Mouse (Mus musculus): ENCODE results near the gene Isy1. TPM values are rescaled to one million over a fixed set of nuclear protein-coding genes. Genes with fewer than 3 reads are reported as not detected.

Isy1 gene
- polyA plus RNA-seq, 1 experiment from 2014 or later: 28.4 TPM

DNA sequence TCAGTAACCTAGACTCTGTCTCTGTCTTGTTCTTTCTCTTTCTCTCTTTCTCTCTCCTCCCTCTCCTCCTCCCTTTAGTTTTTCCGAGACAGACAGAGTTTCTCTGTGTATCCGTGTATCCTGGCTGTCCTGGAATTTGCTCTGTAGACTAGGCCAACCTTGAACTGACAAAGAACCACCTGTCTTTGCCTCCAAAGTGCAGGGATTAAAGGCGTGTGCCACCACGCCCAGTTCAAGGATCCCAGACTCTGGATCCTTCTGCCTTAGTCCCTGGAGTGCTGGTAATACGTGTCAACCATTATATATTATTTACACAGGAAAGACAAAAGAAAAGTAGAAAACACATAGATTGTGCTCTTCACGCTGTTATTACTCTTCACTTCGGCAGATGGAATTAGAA, 32.6 kb upstream of the Isy1 start:
- WGBS: 92% methylated on average over 7 of the region's 7 CpGs
- H3K4me1 ChIP-seq (replicated peaks): no peaks in the 10 kb centered on the region
- no peak for ATAC-seq (ENCODE audit: low FRiP score, low read depth)
- no peak overlapping the region for H3K4me2 ChIP-seq
- no peak overlapping the region for H3K27ac ChIP-seq (replicated peaks)
- H3K36me3 ChIP-seq: no peaks in the 10 kb centered on the region
- H3K9ac ChIP-seq: no peak overlapping the region
- no peaks in the 10 kb centered on the region for H3K27me3 ChIP-seq
- H3K9me3 ChIP-seq: no peaks in the 10 kb centered on the region
- no peak overlapping the region for H3K4me3 ChIP-seq

DNA sequence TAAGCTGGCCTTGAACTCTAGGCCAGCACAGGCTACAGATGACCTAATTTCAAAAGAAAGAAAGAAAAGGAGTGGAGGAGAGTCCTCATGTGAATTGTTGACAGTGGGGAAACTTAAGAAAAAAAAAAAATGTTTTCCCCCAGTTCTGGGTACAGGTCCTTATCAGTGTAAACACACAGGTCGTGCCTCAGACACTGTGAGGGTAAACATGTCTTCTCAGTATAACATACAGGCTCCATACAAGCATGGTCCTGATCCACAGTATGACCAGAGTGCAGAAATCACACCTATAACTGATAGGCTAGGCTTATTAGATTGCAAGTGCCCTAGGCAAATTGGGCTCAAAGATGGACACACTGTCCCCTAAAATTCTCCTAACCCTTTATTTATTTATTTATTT, 31.8 kb upstream of the Isy1 start:
- H3K9me3 ChIP-seq: no peaks in the 10 kb centered on the region
- no peak overlapping the region for H3K4me3 ChIP-seq
- WGBS: 72% methylated on average over 1 of the region's 1 CpGs
- no peak for ATAC-seq (ENCODE audit: low FRiP score, low read depth)
- no peaks in the 10 kb centered on the region for H3K27me3 ChIP-seq
- H3K4me1 ChIP-seq (replicated peaks): no peaks in the 10 kb centered on the region
- no peak overlapping the region for H3K4me2 ChIP-seq
- H3K27ac ChIP-seq (replicated peaks): no peak overlapping the region
- no peaks in the 10 kb centered on the region for H3K36me3 ChIP-seq
- H3K9ac ChIP-seq: no peak overlapping the region

DNA sequence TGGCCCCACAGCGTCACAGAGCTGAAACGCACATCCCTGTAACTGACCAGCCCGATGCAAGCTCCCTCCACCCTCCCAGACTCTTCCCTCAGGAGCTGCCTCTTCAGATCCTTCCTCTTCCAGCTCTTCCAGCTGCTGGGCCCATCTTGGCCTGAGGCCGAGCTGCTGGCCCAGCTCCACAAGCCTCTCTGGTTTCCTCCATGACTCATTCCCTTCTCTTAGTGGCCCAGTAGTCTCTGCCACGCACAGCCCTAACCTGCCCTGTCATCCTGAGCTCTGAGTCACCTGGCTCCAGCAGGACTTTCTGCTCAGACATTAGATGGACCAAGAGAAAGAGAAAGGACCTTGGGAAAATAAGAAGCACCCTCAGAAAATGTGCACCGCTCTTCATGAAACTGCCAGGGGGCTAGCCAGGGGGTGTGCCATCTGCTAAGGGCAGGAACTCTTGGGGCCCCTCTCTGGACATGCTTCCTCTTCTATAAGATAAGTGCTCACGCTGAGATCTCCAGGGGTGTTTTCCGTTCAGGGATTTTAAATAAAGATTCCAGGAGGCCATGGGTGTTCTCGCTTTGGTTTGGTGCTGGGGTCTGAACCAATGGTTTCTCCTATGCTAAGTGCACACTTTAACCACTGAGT, 30.4 kb upstream of the Isy1 start:
- no peaks in the 10 kb centered on the region for H3K27me3 ChIP-seq
- H3K9me3 ChIP-seq: no peaks in the 10 kb centered on the region
- ATAC-seq (ENCODE audit: low FRiP score, low read depth): no peak
- 79% methylated on average over 9 of the region's 9 CpGs for WGBS
- H3K9ac ChIP-seq: no peak overlapping the region
- no peak overlapping the region for H3K4me2 ChIP-seq
- H3K4me1 ChIP-seq (replicated peaks): no peaks in the 10 kb centered on the region
- H3K27ac ChIP-seq (replicated peaks): no peak overlapping the region
- H3K4me3 ChIP-seq: no peak overlapping the region
- no peaks in the 10 kb centered on the region for H3K36me3 ChIP-seq

DNA sequence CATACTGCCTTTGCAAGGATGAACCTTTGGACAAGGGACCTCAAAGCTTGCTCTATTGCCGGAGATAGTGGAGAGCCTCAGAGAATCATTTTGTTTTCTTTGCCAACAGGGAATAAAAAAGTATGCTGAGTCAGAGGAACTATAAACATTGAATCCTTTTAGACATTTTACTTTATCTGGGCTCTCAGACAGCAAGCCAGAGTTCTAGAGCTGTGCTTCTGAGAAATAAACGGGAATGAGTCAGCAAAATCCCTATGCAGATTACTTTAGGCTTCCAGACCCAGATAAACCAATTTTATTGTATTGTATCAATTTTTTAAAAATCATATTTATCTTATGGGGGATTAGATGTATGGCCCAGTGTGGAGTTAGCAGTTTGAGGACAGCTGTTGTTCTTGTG, 28.7 kb upstream of the Isy1 start:
- no peak for ATAC-seq (ENCODE audit: low FRiP score, low read depth)
- H3K4me1 ChIP-seq (replicated peaks): no peaks in the 10 kb centered on the region
- H3K27ac ChIP-seq (replicated peaks): no peak overlapping the region
- no peak overlapping the region for H3K4me3 ChIP-seq
- 69% methylated on average over 2 of the region's 2 CpGs for WGBS
- H3K9ac ChIP-seq: no peak overlapping the region
- H3K27me3 ChIP-seq: no peaks in the 10 kb centered on the region
- no peaks in the 10 kb centered on the region for H3K9me3 ChIP-seq
- H3K36me3 ChIP-seq: no peaks in the 10 kb centered on the region
- no peak overlapping the region for H3K4me2 ChIP-seq

DNA sequence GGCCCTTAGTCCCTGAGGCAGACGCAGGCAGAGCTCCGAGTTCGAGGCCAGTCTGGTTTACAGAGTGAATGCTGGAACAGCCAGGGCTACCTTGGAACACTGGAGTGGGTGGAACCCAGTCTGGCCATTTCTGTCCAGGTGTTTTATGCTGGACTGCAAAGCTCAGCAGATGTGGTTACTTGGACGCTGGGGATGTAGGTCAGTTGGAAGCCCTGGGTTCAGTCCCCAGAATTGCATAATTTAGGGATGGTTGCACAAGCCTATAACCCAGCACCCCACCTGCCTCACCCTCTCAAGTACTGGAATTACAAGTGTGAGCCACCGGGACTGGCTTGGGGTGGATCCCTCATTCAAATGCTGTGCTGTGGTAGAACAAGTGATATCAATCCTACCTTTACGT, 27.6 kb upstream of the Isy1 start:
- no peaks in the 10 kb centered on the region for H3K4me1 ChIP-seq (replicated peaks)
- no peak for ATAC-seq (ENCODE audit: low FRiP score, low read depth)
- no peak overlapping the region for H3K27ac ChIP-seq (replicated peaks)
- H3K36me3 ChIP-seq: no peaks in the 10 kb centered on the region
- no peak overlapping the region for H3K4me3 ChIP-seq
- WGBS: 91% methylated on average over 6 of the region's 6 CpGs
- H3K4me2 ChIP-seq: no peak overlapping the region
- H3K9me3 ChIP-seq: no peaks in the 10 kb centered on the region
- no peak overlapping the region for H3K9ac ChIP-seq
- H3K27me3 ChIP-seq: no peaks in the 10 kb centered on the region

DNA sequence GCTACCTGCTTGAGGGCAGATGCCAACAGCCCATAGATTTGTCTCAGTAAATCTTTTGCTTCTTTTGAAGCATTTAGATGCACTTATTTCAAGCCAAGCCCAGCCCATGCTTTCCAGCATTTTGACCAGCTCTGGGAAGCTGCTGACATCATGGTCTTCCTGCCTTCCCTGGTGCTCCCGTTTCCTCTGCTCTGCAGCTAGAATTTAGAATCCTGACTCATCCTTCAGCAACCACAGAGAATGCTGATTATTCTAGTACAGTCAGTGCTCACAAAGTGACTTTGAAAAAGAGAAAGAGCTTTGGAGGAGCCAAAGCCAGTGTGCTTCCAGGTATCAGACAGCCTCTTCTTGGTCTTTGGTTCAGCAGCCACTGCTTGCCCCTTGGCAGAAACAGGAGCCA, 18.5 kb upstream of the Isy1 start:
- H3K27ac ChIP-seq (replicated peaks): no peak overlapping the region
- ATAC-seq (ENCODE audit: low FRiP score, low read depth): no peak
- 66% methylated on average over 1 of the region's 1 CpGs for WGBS
- H3K4me2 ChIP-seq: no peak overlapping the region
- no peaks in the 10 kb centered on the region for H3K27me3 ChIP-seq
- H3K4me1 ChIP-seq (replicated peaks): no peaks in the 10 kb centered on the region
- H3K9ac ChIP-seq: no peak overlapping the region
- H3K4me3 ChIP-seq: no peak overlapping the region
- no peaks in the 10 kb centered on the region for H3K36me3 ChIP-seq
- H3K9me3 ChIP-seq: no peaks in the 10 kb centered on the region

DNA sequence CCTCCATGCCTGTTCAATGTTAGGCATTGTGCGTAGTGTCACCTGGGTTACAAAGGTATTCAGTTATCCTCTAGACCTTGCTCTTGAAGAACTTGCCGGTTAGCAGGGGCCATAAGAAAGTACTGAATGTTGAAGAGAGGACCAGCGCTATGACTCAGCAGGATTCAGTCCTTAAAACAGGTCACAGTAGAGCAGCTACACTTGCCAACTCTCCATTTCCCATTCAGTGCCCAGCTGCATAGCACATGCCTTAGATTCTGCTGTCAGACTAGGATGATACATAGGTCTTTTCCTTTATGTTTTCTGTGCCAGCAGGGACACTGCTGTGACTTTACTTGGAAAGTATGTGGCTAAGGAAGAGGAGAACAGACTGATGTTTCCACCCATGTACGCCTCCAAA, 14.8 kb upstream of the Isy1 start:
- H3K4me3 ChIP-seq: no peak overlapping the region
- H3K4me1 ChIP-seq (replicated peaks): peaks cover 18% of the 10 kb centered on the region
- no peak for ATAC-seq (ENCODE audit: low FRiP score, low read depth)
- 84% methylated on average over 4 of the region's 4 CpGs for WGBS
- no peak overlapping the region for H3K9ac ChIP-seq
- H3K4me2 ChIP-seq: no peak overlapping the region
- no peak overlapping the region for H3K27ac ChIP-seq (replicated peaks)
- no peaks in the 10 kb centered on the region for H3K9me3 ChIP-seq
- no peaks in the 10 kb centered on the region for H3K27me3 ChIP-seq
- H3K36me3 ChIP-seq: no peaks in the 10 kb centered on the region

DNA sequence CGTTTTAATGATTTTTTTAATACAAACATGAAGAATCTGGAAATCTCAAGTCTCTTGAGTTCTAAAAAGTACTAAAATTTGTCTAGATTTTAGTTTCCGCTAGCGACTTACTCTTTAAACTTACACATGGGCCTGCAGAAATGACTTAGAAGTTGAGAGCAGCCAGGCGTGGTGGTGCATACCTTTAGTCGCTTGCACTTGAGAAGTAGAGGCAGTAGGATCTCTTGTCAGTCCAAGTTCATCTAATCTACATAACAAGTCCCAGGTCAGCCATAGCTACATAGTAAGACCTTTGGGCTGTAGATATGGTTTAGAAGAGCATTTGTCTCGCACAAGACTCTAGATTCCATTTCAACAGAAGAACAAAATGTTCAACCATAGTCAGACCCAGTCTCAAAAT, 13.3 kb upstream of the Isy1 start:
- Histone ChIP-seq H3K4me3 (no peak overlapping the region; the same call in 1 of the 2 replicates), H3K4me1 (replicated peaks) (peaks cover 34% of the 10 kb centered on the region), H3K27me3 (no peaks in the 10 kb centered on the region), H3K9me3 (no peaks in the 10 kb centered on the region), H3K36me3 (0 out of 2 replicates have a peak, but pooled peaks cover 3% of the 10 kb centered on the region), H3K9ac (no peak overlapping the region), H3K4me2 (peak overlapping the region; percentile 95; the same call in 1 of the 2 replicates), H3K27ac (replicated peaks) (no peak overlapping the region)
- no peak for ATAC-seq (ENCODE audit: low FRiP score, low read depth)
- WGBS: 81% methylated on average over 6 of the region's 6 CpGs

DNA sequence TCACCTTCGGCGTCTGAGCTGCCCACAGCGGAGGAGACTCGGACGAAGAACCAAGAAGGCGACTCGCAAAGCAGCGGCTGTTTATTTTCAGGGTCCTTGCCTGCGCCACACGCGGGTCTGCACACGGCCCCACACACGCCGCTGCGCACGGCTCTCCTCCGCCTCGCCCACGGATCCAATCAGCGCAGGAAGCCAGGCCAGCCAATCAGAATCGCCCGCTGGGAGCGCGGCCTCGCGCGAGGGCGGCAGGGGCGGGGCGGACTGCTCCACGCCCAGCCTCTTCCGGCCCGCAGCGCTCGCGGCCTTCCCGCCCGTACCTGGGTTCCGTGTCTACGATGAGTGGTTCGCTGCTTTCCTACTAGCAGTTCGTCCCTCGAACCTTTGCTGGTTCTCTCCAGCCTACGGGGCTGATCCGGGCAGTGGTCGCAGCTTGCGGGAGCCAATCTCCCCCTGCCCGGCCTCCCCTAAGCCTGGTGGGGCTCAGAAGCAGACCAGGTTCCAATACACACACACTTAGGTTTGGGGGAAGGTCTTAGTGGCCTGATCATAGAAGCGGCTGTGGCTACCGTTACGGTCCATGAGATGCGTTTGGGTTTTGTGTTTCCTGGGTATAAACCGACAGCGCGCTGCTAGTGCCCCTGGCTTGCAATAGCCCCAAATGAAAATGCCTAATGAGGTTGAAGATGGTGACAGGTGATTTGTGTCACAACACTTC, 12.5 kb upstream of the Isy1 start, which contains the start of gene Cnbp:
Gene Cnbp (minus strand): TSS at position 207 of the 715 bp plus-strand sequence.
- H3K4me3 ChIP-seq: peak within 1 kb of the TSS; percentile 97
- H3K36me3 ChIP-seq: 0 out of 2 replicates have a peak, but pooled peaks cover 3% of the 10 kb centered on the region
- peak within 1 kb of the TSS; percentile 99 for H3K9ac ChIP-seq
- H3K27ac ChIP-seq (replicated peaks): peak within 1 kb of the TSS; percentile 98
- H3K4me2 ChIP-seq: peak within 1 kb of the TSS; percentile 95
- peak; percentile 99 for ATAC-seq (ENCODE audit: low FRiP score, low read depth)
- no peaks in the 10 kb centered on the region for H3K9me3 ChIP-seq
- peaks cover 40% of the 10 kb centered on the region for H3K4me1 ChIP-seq (replicated peaks)
- no peaks in the 10 kb centered on the region for H3K27me3 ChIP-seq
- under 1% methylated on average over 55 of the region's 55 CpGs for WGBS

DNA sequence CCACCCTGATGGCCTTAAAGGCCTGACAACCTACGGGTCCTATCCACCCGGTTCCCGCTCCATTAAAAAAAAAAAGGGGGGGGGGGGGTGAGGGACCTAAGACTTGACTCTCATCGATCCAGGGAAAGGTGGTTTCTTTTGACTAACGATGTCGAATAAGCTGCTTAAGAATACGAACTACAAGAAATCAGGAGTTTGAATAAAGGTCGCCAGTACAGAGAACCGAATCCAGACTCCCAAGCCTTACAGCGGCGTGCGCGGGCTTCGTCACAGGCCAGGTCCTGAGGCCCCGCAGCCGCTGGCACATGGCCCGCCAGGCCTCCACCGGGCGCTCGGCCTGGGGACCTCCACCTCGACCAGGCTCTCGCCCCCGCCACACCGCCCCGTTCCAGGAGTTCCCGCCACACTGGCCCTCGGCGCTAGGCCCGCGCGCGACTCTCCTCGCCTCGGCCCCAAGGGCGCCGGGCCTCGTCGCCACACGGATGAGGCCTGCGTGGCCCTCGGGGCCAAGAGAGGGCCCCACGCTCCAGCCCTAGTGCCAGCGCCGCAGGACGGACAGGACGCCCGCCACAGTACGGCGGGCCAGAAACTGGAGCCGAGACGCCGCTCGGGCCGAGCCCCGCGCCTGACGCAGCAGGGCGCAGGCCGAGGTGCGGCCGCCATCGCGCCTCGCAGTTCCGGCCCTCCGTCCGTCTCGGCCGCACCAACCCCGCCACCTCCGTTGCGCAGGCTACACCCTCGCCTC, 11.7 kb upstream of the Isy1 start:
- Histone ChIP-seq H3K27ac (replicated peaks) (peak overlapping the region; percentile 98), H3K9ac (peak overlapping the region; percentile 99), H3K36me3 (peaks cover 4% of the 10 kb centered on the region), H3K4me1 (replicated peaks) (peaks cover 42% of the 10 kb centered on the region), H3K4me2 (peak overlapping the region; percentile 95), H3K27me3 (no peaks in the 10 kb centered on the region), H3K9me3 (no peaks in the 10 kb centered on the region), H3K4me3 (peak overlapping the region; percentile 97)
- WGBS: under 1% methylated on average over 72 of the region's 73 CpGs
- peak; percentile 79; the same call in 1 of the 2 replicates for ATAC-seq (ENCODE audit: low FRiP score, low read depth)

DNA sequence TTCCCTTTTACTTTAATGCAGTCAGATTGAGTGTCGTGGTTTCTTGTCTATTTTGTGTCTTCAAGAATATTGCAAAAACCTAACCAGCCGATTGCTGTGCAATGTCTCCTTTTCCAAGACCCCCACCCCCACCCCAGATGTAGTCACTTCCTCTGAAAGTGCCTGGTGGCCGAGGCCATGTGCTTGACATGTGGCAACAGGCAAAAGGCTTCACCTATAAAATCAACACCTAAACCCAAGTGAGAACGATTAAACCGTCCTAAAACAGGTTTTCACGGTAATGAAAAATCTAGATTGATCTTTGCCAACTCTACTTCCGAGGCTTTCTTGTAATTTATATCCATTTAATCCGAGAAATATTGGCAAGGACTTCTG, 11.2 kb upstream of the Isy1 start:
- Histone ChIP-seq H3K4me1 (replicated peaks) (peaks cover 42% of the 10 kb centered on the region), H3K4me3 (peak overlapping the region; percentile 97), H3K27me3 (no peaks in the 10 kb centered on the region), H3K4me2 (peak overlapping the region; percentile 95), H3K9ac (peak overlapping the region; percentile 99), H3K9me3 (no peaks in the 10 kb centered on the region), H3K27ac (replicated peaks) (0 out of 2 replicates have a peak overlapping the region, but pooled peaks have one; percentile 98), H3K36me3 (peaks cover 9% of the 10 kb centered on the region)
- WGBS: under 1% methylated on average over 8 of the region's 8 CpGs
- ATAC-seq (ENCODE audit: low FRiP score, low read depth): no peak

DNA sequence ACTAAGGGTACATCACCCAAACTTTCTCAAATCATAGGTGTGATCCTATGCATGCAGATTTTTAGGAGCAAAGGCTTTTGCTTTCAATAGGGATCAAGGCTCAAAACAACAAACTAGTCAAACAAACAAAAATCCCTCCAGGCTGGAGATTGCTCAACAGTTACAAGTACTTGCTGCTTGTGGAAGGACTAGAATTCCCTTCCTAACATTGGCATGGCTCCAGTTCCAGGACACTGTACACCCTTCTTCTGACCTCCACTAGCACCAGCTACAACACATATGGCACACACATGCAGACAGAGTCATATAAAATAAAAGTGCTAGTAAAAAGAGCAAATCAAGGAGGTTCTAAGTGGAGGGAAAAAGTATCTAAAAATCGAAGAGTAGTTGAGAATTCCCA, 8.2 kb upstream of the Isy1 start:
- H3K4me2 ChIP-seq: no peak overlapping the region
- no peaks in the 10 kb centered on the region for H3K9me3 ChIP-seq
- H3K9ac ChIP-seq: no peak overlapping the region
- ATAC-seq (ENCODE audit: low FRiP score, low read depth): no peak
- H3K36me3 ChIP-seq: peaks cover 36% of the 10 kb centered on the region
- WGBS: 91% methylated on average over 1 of the region's 1 CpGs
- H3K4me3 ChIP-seq: no peak overlapping the region
- no peaks in the 10 kb centered on the region for H3K27me3 ChIP-seq
- H3K27ac ChIP-seq (replicated peaks): no peak overlapping the region
- H3K4me1 ChIP-seq (replicated peaks): peaks cover 42% of the 10 kb centered on the region
